Mouse (Mus musculus): ENCODE measurements around the gene Anxa1.
A peak's percentile ranks its signal among the peaks of the same experiment; 100 is the strongest.

Gene Anxa1

DNA sequence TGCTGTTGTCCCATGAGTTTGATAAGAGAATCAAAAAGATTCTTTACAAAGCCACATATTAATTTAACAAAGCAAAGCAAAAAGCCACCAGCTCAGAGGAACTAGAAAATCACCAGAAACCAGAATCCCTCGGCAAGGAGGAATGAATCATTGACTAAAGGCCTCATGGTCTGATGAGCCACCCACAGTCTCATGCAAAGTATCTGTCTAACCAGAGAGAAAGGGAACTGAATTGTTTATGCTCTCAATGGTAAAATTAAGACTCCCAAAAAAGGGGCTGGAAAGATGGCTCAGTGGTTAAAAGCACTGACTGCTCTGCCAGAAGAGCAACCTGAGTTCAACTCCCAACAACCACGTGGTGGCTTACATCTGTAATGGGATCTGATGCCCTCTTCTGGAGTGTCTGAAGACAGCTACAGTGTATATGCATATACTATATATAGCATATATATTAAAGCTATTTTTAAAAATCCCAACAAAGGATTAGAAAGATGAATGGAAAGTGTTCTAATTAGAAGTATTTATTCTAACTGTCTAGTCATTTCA, 9.5 kb downstream of the Anxa1 start:
- no peak for DNase-seq (ENCODE audit: low read depth in 2 of 2, low spot score in 2 of 2)

DNA sequence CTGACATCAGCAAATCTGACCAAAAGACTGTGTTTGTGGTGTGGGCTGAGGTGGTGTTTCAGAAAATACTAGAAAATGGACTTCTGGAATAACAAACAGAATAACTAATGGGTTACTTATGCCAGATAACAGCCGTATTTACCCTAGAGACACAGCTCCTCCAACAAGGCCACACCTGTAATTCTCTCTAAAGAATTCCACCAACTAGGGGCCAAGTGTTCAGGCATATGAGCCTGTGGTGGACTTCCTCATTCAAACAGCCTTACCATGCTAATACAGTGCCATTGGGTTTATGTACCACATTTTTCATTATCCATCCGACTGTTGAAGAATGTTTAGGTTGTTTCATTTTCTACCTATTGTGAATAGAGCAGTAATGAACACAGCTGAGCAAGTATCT, 20.6 kb downstream of the Anxa1 start:
- no peak for DNase-seq (ENCODE audit: low read depth in 2 of 2, low spot score in 2 of 2)

DNA sequence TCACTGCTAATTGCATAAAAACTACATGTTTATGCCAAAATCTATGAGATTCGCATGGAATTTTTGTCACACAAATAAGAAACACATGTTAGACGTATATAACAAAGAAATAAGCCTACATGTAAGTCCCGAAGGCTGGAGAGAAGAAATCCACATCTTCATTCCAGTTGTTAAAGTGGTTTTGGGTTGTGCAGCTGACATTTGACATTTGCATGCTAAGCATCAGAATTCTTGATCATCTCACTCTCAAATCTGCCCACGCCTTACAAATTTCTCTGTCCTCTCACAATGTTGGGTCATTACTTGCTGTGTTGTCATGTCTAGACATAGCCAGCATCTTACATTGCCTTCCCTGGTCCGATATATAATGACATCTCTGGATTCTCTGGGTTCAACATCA, 24.2 kb downstream of the Anxa1 start:
- no peak for DNase-seq (ENCODE audit: low read depth in 2 of 2, low spot score in 2 of 2)

DNA sequence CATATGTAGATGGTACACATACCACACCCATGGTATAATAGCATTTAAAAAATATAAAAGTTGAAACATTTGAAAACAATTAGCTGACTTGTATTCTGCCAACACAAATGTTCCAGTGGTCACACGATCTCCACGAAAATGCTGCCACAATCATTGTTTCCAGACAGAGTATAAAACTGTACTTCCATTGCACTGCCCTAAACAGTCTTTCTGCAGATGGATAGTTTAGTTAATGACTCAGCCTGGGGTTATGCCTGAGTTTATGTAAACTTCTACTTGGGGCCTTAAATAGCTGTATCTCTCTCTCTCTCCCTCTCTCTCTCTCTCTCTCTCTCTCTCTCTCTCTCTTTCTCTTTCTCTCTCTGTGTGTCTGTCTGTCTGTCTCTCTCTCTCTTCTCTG, 24.7 kb downstream of the Anxa1 start:
- DNase-seq (ENCODE audit: low read depth in 2 of 2, low spot score in 2 of 2), result no peak

DNA sequence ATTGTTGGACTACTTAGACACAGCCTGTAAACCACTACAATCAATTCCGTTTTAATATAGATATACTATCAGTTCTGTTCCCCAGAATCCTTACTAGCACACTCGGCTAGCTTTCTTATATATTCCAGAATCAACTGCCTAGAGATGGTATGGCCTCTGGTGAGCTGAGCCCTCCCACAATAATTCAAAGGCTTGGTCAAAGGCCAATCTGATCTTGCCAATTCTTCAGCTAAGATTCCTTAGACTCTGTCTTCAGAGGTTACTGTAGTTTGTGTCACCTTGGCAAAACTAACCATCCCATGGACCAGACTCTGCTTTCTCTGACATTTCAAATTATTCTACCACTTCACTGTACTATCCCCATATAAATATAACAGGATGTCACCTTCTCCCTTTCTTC, 25.4 kb downstream of the Anxa1 start:
- no peak for DNase-seq (ENCODE audit: low read depth in 2 of 2, low spot score in 2 of 2)

DNA sequence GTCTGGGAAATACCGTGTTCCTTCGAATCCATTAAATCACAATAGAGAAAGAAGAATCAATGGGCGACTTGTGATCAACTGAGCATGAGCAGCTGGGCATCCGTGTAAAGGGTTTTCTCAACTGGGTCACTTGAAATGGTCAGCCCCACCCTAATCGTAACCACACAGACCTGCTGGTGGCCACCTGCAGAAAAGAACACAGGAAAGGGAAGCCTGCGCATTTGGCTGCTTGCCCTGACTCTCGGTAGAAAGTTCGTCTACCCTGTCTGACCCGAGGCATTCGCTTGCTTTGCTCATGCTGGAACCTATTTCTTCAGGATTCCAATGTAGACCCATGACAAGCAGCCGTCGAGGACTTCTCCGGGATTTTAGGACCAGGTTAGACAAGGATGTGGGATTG, 25.8 kb downstream of the Anxa1 start:
- no peak for DNase-seq (ENCODE audit: low read depth in 2 of 2, low spot score in 2 of 2)

DNA sequence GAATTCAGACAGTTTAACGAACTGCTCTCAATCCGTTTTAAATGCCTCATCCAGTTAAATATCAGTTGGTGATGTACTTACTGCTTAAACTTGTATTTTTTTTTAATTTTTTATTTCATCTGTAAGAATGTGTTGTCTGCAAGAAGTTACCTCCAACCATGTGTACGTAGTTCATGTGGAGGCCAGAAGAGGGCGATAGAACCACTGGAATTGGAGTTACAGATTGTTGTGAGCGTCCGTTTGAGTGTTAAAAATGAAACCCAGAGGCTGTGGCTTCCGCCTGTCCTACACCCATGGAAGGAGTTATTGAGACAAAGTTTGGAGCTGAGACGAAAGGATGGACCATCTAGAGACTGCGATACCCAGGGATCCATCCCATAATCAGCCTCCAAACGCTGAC, 27.5 kb downstream of the Anxa1 start:
- no peak for DNase-seq (ENCODE audit: low read depth in 2 of 2, low spot score in 2 of 2)

DNA sequence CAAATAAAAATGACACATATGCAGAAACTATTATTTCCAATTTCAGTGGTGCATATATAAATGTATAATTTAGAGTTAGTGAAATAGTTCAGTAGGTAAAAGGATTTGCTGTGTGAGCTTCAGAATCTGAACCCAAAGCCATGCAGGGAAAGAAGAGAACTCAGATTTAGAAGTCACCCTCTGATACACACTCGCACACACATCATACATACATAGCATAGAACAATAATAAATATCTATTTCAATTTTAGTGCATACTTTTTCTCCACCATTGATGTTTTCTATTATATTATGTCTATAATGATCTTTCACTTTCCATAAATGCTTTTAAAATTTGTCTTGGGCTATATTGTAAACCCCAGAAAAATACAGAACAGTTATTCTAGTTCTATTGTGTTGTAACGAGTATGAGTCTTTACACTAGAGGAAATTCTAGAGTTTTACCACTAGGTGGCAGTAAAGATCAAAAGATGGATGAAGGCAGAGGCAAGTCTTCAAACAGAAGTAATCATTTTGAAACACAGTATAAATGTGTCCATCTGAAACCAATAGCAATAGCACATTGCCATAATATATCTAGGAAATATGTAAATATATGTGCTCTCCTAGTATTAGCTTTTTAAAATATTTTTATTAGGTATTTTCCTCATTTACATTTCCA, 28.7 kb downstream of the Anxa1 start:
- peak in 1 of 2 experiments; percentile 5 for DNase-seq (ENCODE audit: low read depth in 2 of 2, low spot score in 2 of 2)

DNA sequence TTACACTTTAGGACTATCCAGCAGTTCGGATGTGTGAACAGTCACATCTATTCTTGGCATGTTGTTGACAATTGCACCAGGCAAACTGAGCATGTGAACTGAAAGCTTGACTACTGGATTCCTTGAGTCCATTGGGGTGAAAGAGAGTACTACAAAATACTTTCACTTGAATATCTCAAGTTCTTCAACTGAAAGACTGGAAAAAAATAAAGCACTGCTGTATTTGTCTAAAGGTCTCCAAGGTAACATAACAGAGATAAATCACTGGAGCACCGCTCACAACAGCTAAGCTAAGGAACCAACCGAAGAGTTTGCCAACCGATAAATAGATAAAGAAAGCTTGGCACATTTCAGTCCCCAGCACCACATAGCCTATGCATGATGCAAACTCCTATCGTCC, 32.1 kb downstream of the Anxa1 start:
- no peak for DNase-seq (ENCODE audit: low read depth in 2 of 2, low spot score in 2 of 2)

DNA sequence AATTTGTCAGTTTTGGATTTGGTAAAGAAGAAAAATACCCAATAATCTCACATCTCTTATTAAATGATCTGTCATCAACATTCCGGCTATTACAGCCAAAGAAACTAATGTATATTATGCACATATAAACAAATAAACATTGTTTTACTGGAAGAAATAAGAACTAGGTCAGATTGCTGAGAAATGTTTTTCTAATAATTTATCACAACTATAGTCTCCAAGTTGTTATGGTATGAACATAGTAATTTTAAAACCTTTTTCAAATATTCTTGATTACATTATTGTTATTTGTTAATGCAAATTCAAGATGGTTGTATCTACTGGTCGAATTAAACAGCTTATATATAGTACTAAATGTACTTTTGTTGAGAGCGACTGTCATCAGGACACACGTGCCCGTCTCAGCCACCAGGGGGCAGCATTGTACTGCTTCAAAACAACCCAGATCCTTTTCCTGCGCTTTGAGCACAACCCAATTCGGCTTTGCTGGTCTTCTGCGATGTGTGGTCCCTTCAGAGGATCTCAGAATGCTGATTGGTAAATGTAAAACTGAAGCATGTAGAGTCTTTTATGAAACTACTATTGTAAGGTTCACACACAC, 45.3 kb downstream of the Anxa1 start:
- DNase-seq (ENCODE audit: low read depth in 2 of 2, low spot score in 2 of 2), result peak; percentile 35 to 36

DNA sequence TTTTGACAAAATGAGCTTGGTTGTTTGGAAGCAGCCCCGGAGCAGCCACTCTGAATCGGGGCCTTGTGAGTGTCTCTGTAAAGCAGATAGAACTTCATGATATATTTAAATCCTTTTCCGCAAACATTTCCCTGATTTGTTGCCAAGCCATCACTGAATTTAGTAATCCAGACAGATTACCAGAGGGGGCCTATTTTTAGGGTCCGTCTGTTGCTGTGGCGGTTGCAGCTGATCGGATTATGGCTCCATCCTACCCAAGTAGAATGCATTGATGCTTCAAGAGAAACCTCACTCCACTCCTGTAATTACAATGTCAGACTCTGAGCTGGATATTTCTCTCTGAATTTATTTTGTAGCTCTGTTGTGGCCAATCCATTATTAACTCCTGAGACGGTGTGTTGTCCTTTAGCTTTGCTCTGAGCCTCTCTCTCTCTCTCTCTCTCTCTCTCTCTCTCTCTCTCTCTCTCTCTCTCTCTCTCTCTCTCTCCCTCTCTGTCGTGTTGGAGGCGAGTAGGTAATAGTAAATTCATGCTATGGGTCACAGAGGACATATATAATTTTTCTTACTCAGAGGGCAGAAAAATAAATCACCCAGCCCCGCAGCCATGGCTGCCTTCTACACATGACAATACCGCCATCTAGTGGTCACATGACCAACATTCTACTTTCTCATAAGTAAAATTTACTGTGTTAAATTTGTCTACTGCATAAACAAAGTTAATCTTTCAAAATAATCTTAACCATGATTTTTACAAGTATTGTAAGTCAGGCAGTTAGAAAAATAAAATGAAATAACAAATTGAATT, 46.0 kb downstream of the Anxa1 start:
- DNase-seq (ENCODE audit: low read depth in 2 of 2, low spot score in 2 of 2), result peak in 1 of 2 experiments; percentile 8

DNA sequence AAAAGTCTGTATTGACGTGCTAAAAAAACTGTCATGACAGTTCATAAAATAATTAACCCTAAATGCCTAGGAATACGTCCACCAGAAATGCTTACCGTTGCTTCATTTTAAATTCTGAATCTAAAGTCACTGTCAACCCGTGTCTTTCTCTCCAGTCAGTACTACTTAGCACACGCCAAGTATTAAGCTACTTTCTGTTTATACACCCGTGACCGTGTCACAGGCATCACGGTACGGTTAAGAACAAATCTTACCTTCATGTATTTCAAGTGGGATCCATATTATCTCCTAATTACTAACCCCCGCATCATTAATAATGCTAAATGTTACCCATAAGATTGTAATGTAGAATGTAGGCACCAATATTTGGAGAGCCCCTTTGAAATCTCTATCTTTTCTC, 46.7 kb downstream of the Anxa1 start:
- DNase-seq (ENCODE audit: low read depth in 2 of 2, low spot score in 2 of 2), result no peak
